Mouse (Mus musculus) spleen, postnatal 14 days (tissue): ENCODE results near the gene Mfap1b.
"Not testable (repeated sequence)": the region's sequence is repeated elsewhere in the genome, so short reads cannot be mapped to it uniquely, and the experiment has no call there.

Source experiments
- DNase-seq, 2 experiments: peaks; one replicate each; pipeline ENCODE4 v3.0.0; 2021 to 2022; ENCODE audit warnings: low spot score in 2 of 2

Mfap1b gene

GRCm38 (mm10) chr2:121472783-121473182, 1.1 kb downstream of the Mfap1b start:
- DNase-seq, result not testable (repeated sequence)

GRCm38 (mm10) chr2:121468982-121469381, 4.9 kb downstream of the Mfap1b start:
- not testable (repeated sequence) for DNase-seq

- DNase-seq, result no peak
Measured at GRCm38 (mm10) chr2:121460071-121460470, 13.8 kb downstream of the Mfap1b start.

- DNase-seq, result peak; percentile 74 to 83
Measured at GRCm38 (mm10) chr2:121456692-121457642, 16.9 kb downstream of the Mfap1b start, which contains the start of gene Serinc4. Serinc4 (minus strand) TSS chr2:121456781.

GRCm38 (mm10) chr2:121455534-121455933, 18.3 kb downstream of the Mfap1b start:
- no peak for DNase-seq

- DNase-seq, result no peak
Measured at GRCm38 (mm10) chr2:121453917-121454316, 19.9 kb downstream of the Mfap1b start.

- no peak for DNase-seq
Measured at GRCm38 (mm10) chr2:121452990-121453389, 20.9 kb downstream of the Mfap1b start, which contains the start of gene Hypk. Hypk (plus strand) TSS chr2:121453290.

GRCm38 (mm10) chr2:121452361-121452760, 21.5 kb downstream of the Mfap1b start:
- DNase-seq, result no peak

GRCm38 (mm10) chr2:121450093-121450492, 23.8 kb downstream of the Mfap1b start:
- peak in 1 of 2 experiments; percentile 23 for DNase-seq

GRCm38 (mm10) chr2:121449545-121450011, 24.3 kb downstream of the Mfap1b start:
- DNase-seq, result no peak

- peak; percentile 98 for DNase-seq
Measured at GRCm38 (mm10) chr2:121448739-121449535, 24.9 kb downstream of the Mfap1b start, which contains the start of gene Serf2. Serf2 (plus strand) TSS chr2:121449195.

GRCm38 (mm10) chr2:121448136-121448535, 25.7 kb downstream of the Mfap1b start:
- DNase-seq, result no peak

GRCm38 (mm10) chr2:121447006-121447405, 26.9 kb downstream of the Mfap1b start:
- no peak for DNase-seq

GRCm38 (mm10) chr2:121446506-121446905, 27.4 kb downstream of the Mfap1b start:
- no peak for DNase-seq

GRCm38 (mm10) chr2:121445117-121445516, 28.8 kb downstream of the Mfap1b start:
- no peak for DNase-seq

GRCm38 (mm10) chr2:121444178-121444577, 29.7 kb downstream of the Mfap1b start, which contains the start of gene Ell3:
Ell3 (minus strand) TSS chr2:121444278.
- no peak for DNase-seq

- no peak for DNase-seq
Measured at GRCm38 (mm10) chr2:121443068-121443349, 30.9 kb downstream of the Mfap1b start.

- peak; percentile 67 to 74 for DNase-seq
Measured at GRCm38 (mm10) chr2:121442259-121443067, 31.4 kb downstream of the Mfap1b start.

GRCm38 (mm10) chr2:121441800-121442199, 32.1 kb downstream of the Mfap1b start:
- DNase-seq, result peak; percentile 18 to 46

- DNase-seq, result no peak
Measured at GRCm38 (mm10) chr2:121440834-121441605, 32.8 kb downstream of the Mfap1b start.

- no peak for DNase-seq
Measured at GRCm38 (mm10) chr2:121439746-121440145, 34.1 kb downstream of the Mfap1b start.
